Mouse (Mus musculus): ENCODE measurements around the gene Baiap2l1. TPM values are rescaled to one million over a fixed set of nuclear protein-coding genes. Genes with fewer than 3 reads are reported as not detected.

Baiap2l1 gene
- polyA plus RNA-seq, 1 experiment, result 0.38 TPM

DNA sequence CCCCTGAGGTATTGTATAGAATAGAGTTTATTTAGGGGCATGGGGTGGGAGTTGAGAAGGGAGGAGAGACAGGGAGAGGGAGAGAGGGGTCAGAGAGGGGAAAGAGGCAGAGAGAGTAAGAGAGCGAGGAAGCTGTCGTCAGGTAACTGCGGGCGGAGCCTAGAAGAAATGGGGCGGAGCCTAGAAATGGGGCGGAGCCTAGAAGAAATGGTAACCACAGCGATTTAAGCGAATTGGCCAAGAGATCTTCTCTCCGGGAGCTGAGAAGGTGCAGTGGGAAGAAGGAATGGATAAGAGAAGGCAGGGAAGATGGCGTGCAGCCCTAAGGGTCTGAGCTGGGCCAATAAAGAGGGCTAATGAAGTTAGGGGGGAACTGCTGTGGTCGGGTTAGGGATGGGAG lies 131.7 kb downstream of the Baiap2l1 start:
- H3K4me1 ChIP-seq (ENCODE audit: control insufficient read depth, insufficient read depth, low read length), result peaks cover 9% of the 10 kb centered on the region
- H3K4me3 ChIP-seq (ENCODE audit: insufficient read depth, low read length), result no peak overlapping the region
- H3K27ac ChIP-seq (ENCODE audit: insufficient read depth, low read length), result no peak overlapping the region
- no peak for TF ChIP-seq POLR2A (IDR thresholded peaks at IDR 0.05; ENCODE audit: extremely low read depth, insufficient read depth, low read length)
- no peak for TF ChIP-seq CTCF (IDR thresholded peaks at IDR 0.05; ENCODE audit: extremely low read depth, insufficient read depth, low read length)

DNA sequence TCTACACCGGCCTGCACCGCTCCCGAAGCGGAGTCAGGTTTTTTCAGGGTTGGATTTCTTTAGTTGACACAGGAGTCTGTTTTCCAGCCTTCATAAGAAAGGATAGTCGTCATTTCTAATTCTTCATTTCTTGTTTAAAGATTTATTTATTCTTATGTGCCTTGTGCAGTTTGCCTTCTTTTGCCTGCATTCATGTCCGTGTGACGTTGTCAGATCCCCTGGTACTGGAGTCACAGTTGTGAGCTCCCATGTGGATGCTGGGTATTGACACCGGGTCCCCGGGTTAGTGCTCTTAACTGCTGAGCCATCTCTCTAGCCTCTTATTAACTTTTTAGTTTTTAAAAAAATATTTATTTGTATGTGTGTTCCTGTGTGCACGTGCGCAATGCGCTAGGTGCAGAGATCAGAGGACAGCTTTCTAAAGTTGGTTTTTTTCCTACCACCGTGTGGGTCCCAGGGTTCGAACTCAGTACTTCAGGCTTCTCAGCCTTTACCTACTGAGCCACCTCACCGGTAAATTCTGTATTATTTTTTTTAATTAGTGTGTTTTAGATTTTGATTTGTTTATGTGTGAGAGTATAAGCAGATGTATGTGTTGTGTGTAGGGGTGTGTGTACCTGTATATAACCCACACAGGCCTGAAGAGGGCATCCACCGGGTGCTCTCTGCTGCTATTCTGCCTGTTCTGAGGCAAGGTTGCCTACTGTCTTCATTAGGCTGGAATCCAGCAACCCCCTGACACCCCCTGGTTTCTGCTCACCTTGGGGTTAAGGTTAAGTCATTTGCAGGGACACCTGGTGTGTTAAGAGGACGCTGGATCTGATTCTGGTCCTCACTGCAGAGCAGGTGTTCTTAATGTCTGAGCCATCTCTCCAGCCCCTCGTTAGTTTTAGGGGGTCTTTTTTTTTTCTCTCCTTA lies 133.8 kb downstream of the Baiap2l1 start:
- H3K4me1 ChIP-seq (ENCODE audit: control insufficient read depth, insufficient read depth, low read length), result peaks cover 15% of the 10 kb centered on the region
- peak overlapping the region; percentile 87 for H3K4me3 ChIP-seq (ENCODE audit: insufficient read depth, low read length)
- peak overlapping the region; percentile 81 for H3K27ac ChIP-seq (ENCODE audit: insufficient read depth, low read length)
- TF ChIP-seq POLR2A (IDR thresholded peaks at IDR 0.05; ENCODE audit: extremely low read depth, insufficient read depth, low read length) (no peak), CTCF (IDR thresholded peaks at IDR 0.05; ENCODE audit: extremely low read depth, insufficient read depth, low read length) (no peak)

DNA sequence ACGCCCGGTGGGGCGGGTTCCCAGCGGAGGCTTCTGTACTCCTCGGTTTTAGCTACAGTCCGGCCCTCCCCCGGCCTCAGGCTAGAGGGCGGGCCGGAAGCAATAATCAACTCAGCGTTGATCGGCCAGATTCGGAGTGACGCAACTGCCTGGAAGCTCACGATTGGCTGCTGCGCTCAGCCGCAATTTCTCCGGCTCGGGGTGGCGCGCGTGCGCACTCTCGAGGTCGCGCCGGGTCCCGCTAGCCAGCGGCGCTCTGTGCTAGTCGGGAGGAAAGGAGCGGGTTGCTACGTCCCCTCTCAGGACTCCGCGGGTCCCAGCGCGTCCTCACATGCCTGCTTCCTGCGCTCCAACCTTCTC lies 134.4 kb downstream of the Baiap2l1 start, which contains the start of gene Tecpr1:
Tecpr1 (minus strand) TSS at position 113 of the 360 bp plus-strand sequence.
- TF ChIP-seq CTCF (IDR thresholded peaks at IDR 0.05; ENCODE audit: extremely low read depth, insufficient read depth, low read length), result no peak
- peak; percentile 87 for TF ChIP-seq POLR2A (IDR thresholded peaks at IDR 0.05; ENCODE audit: extremely low read depth, insufficient read depth, low read length)
- Histone ChIP-seq H3K4me1 (ENCODE audit: control insufficient read depth, insufficient read depth, low read length) (peaks cover 17% of the 10 kb centered on the region), H3K4me3 (ENCODE audit: insufficient read depth, low read length) (peak within 1 kb of the TSS; percentile 87), H3K27ac (ENCODE audit: insufficient read depth, low read length) (peak within 1 kb of the TSS; percentile 81)

DNA sequence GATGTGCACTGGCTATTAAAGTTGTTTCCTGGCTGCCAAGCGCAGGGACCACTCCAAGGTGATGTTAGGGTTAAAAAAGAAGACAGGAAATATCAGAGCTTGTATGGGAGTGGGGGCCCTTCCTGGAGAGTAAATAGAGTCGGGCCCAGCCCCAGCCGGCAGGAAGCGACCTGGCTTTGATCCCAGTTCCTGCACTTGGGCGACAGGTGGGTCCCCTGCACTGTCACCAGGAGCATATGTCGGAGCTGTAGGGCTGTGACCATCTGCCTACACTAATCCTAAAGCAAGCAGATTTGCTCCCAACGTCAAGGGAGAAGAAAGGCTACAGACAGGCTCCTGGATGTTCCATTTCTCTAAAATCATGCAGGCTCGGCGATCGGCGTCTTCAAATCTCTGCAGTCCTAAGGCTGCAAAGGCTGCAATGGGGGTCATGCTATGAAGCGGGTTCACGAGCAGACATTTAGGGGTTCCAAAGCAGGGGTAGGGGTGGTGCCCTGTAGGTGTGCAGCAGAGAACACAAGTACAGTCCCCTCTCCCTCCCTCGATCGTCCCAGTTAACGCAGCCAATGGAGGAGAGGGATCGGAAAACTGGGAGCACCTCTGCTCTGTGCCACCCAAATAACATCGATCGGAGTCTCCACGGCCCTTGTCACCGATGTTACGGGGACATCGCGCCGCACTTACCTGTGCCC lies 135.0 kb downstream of the Baiap2l1 start:
- TF ChIP-seq CTCF (IDR thresholded peaks at IDR 0.05; ENCODE audit: extremely low read depth, insufficient read depth, low read length) (no peak), POLR2A (IDR thresholded peaks at IDR 0.05; ENCODE audit: extremely low read depth, insufficient read depth, low read length) (no peak)
- peaks cover 17% of the 10 kb centered on the region for H3K4me1 ChIP-seq (ENCODE audit: control insufficient read depth, insufficient read depth, low read length)

DNA sequence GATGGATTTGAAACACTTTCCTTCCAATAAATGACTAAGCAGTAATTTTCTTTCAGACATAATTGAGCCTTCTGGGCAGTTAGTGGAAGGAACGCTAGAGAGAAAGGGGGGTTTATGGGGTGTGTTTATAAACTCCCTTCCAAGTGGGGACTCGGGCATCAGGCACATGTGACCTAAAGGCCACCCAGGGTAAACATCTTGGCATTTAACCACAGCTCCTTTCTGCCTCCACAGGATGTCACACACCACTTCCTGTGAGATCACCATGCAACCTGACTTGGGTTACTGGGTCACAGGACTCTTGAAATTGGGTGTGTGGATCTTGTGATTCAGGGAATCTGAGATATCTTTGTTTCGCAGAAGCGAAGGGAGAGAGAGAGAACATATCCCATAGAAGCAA lies 136.6 kb downstream of the Baiap2l1 start:
- TF ChIP-seq CTCF (IDR thresholded peaks at IDR 0.05; ENCODE audit: extremely low read depth, insufficient read depth, low read length) (no peak), POLR2A (IDR thresholded peaks at IDR 0.05; ENCODE audit: extremely low read depth, insufficient read depth, low read length) (no peak)
- Histone ChIP-seq H3K27ac (ENCODE audit: insufficient read depth, low read length) (no peak overlapping the region), H3K4me1 (ENCODE audit: control insufficient read depth, insufficient read depth, low read length) (peaks cover 17% of the 10 kb centered on the region), H3K4me3 (ENCODE audit: insufficient read depth, low read length) (no peak overlapping the region)

More for the DNA sequence above, 135.0 kb downstream of the Baiap2l1 start:
- Histone ChIP-seq H3K27ac (ENCODE audit: insufficient read depth, low read length) (no peak overlapping the region; the same call in 1 of the 2 replicates), H3K4me3 (ENCODE audit: insufficient read depth, low read length) (peak overlapping the region; percentile 87)

DNA sequence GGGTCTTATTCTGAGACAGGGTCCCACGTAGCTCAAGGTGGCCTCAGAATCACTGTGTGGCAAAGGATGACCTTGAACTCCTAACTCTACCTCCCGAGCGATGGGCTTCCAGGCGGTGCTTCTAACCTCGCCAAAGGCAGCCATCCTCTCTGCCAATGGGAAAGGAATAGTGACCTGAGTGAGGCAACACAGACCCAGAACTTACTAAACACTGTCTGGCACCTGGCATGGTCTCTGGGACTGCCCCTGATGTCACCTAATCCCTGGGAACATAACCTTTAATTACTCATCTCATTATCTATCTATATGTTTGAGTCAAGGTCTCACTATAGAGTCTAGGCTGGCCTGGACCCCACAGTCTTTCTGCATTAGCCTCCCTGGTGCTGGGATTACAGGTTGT lies 138.0 kb downstream of the Baiap2l1 start:
- TF ChIP-seq CTCF (IDR thresholded peaks at IDR 0.05; ENCODE audit: extremely low read depth, insufficient read depth, low read length) (no peak), POLR2A (IDR thresholded peaks at IDR 0.05; ENCODE audit: extremely low read depth, insufficient read depth, low read length) (no peak)
- peaks cover 16% of the 10 kb centered on the region for H3K4me1 ChIP-seq (ENCODE audit: control insufficient read depth, insufficient read depth, low read length)
- H3K4me3 ChIP-seq (ENCODE audit: insufficient read depth, low read length), result no peak overlapping the region
- H3K27ac ChIP-seq (ENCODE audit: insufficient read depth, low read length), result no peak overlapping the region

DNA sequence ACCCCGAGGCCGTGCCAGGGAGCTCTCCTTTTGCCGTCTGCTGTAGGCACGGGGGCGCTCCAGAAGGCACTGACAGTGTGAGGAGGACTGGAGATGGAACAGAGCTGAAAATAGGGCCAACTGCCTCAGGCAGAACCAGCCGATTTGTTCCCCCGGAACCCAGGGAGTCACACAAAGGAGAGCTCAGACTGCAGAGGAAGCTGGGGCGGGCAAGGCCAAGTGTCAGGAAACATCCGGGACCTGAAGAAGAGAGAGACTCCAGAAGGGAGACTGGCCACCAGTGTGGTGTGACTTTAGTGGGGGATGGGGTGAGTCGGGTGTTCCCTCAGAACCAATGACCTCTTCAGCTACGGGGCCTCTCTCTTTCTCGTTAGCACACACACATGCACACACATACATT lies 138.6 kb downstream of the Baiap2l1 start:
- TF ChIP-seq POLR2A (IDR thresholded peaks at IDR 0.05; ENCODE audit: extremely low read depth, insufficient read depth, low read length), result no peak
- no peak for TF ChIP-seq CTCF (IDR thresholded peaks at IDR 0.05; ENCODE audit: extremely low read depth, insufficient read depth, low read length)
- Histone ChIP-seq H3K4me1 (ENCODE audit: control insufficient read depth, insufficient read depth, low read length) (peaks cover 12% of the 10 kb centered on the region), H3K27ac (ENCODE audit: insufficient read depth, low read length) (no peak overlapping the region), H3K4me3 (ENCODE audit: insufficient read depth, low read length) (no peak overlapping the region)

DNA sequence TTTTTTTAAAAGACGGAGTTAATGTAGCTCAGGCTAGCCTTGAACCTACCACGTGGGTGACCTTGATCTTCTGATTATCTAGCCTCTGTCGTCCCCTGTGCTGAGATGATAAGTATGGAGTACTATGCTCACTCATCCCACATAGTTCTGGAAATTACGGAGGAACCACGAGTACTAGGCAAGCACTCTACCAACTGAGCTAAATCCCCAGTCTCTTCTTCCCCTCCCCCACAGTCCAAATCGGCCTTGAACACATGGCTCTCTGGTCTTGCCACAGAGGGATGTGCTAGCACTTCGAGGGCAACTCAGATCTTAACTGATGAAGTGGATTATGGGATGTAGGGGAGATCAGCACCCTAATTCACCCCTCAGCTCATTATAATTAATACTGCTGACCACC lies 139.9 kb downstream of the Baiap2l1 start:
- Histone ChIP-seq H3K4me3 (ENCODE audit: insufficient read depth, low read length) (no peak overlapping the region), H3K27ac (ENCODE audit: insufficient read depth, low read length) (no peak overlapping the region), H3K4me1 (ENCODE audit: control insufficient read depth, insufficient read depth, low read length) (peaks cover 12% of the 10 kb centered on the region)
- TF ChIP-seq POLR2A (IDR thresholded peaks at IDR 0.05; ENCODE audit: extremely low read depth, insufficient read depth, low read length) (no peak), CTCF (IDR thresholded peaks at IDR 0.05; ENCODE audit: extremely low read depth, insufficient read depth, low read length) (no peak)

DNA sequence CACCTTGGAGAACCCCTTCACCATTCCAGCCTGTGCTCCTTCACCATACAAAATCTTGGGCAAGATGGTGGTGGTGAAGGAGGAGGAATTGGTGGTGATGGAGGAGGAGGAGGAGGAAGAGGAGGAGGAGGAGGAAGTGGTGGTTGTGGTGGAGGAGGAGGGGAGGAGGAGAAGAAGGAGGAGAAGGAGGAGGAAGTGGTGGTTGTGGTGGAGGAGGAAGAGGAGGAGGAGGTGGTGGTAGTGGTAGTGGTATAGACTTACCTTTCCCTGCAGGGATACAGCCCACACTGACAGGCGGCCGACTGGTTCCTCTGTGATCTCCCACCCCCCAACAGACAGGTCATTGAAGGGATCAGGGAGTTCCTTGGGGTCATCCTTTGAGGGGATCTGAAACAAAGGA lies 141.9 kb downstream of the Baiap2l1 start:
- Histone ChIP-seq H3K4me3 (ENCODE audit: insufficient read depth, low read length) (no peak overlapping the region), H3K27ac (ENCODE audit: insufficient read depth, low read length) (no peak overlapping the region), H3K4me1 (ENCODE audit: control insufficient read depth, insufficient read depth, low read length) (peaks cover 8% of the 10 kb centered on the region)
- TF ChIP-seq POLR2A (IDR thresholded peaks at IDR 0.05; ENCODE audit: extremely low read depth, insufficient read depth, low read length) (no peak), CTCF (IDR thresholded peaks at IDR 0.05; ENCODE audit: extremely low read depth, insufficient read depth, low read length) (no peak)

Other genes with a start within 250 kb of the Baiap2l1 start
- gene Bhlha15, start 167.8 kb downstream of the Baiap2l1 start, polyA plus RNA-seq (2012; rRNA removed), result 0.08 and 0.09 TPM in 2 replicates
- gene Tecpr1, start 134.5 kb downstream of the Baiap2l1 start, polyA plus RNA-seq (2012; rRNA removed), result 78.4 and 87.2 TPM in 2 replicates
- 103 and 104 TPM in 2 replicates for gene Bri3, start 113.7 kb downstream of the Baiap2l1 start, polyA plus RNA-seq (2012; rRNA removed)
- 57.3 and 59.4 TPM in 2 replicates for gene Nptx2, start 187.8 kb upstream of the Baiap2l1 start, polyA plus RNA-seq (2012; rRNA removed)